Mouse (Mus musculus) thymus, adult 18-20 months (tissue): ENCODE results near the gene Ech1.

Experiments used
- DNase-seq, 2 experiments: peaks; one replicate each; pipeline ENCODE4 v3.0.0; 2022; ENCODE audit warnings: mixed read lengths in 2 of 2

Ech1 gene

DNA sequence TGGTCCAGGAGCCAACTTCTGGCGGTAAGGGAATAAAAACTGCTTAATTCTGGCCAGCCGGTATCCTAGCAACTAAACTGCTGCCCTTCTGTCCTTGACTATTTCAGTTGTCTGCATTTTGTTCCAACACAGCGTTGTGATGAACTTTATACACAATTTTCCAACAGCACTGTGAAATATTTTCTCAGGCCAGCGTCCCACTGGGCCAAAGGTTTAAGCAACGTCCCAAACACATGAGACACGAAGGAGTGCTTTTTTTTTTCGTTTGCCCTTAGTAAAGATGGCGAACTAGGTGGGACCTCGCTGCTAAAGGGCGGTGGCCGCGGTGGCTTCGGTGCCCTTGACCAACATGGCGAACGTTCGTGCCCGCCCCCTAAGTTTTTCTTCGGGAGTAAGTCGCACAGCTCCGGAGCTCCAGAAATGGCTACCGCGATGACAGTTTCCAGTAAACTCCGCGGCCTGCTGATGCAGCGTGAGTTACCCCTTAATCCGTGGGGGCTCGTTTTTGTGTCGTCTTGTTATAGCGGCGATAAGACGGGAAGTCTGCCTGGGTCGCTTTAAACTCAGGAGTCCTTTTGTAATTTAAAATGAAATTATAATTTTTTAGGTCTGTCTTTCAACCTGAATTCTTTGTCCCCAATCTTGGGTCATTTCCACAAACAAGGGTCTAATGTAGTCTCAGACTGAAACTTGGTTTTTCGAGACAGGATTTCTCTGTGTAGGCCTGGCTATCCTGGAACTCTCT, at the start of gene Ech1:
Gene Ech1 (plus strand): TSS at position 277 of the 745 bp plus-strand sequence.
- peak; percentile 82 to 86 for DNase-seq

DNA sequence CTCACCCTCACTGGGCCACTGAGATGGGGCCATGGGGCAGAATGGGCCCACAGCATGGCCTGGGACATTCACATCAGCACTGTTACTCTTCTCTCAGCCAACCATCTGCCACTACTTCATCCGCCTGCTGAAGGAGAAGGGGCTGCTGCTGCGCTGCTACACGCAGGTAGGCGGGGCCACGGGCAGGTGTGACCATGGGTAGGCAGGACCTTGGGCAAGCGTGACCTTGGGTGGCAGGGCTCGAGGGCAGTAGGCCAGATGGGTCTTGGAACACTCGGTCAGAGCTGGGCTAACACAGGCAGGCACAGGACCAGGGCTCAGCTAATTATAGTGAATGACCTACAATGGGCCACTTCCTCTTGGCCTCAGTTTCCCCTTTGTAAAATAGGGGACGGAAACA, 46.2 kb upstream of the Ech1 start:
- DNase-seq, result no peak

DNA sequence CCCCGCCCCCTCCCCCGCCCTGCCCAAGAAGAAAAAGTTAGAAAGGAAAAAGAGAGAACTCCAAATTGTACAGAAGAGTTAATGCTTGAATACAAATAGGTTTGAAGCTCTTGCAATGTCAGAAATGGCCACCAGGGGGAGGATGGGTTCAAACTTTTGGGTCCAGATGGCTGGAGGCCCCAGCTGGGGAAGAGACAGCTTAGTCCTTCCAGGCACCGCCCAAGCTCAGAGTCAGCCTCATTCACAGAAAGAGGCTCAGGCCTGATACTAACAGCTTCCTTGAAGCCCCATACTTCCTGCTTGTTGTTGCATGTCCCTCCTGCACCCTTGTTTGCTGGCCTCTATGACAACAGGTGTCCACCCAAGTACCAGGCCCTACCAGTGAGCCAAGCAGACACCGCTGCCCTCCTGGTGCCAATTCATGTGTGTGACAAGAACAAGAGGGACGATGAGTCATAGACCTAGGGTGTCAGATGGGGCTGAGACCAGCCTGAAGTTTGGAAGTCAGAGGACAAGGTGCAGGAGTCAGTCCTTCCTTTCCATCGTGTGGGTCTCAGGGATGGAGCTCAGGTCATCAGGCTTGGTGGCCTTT, 44.9 kb upstream of the Ech1 start:
- peak; percentile 81 to 90 for DNase-seq

DNA sequence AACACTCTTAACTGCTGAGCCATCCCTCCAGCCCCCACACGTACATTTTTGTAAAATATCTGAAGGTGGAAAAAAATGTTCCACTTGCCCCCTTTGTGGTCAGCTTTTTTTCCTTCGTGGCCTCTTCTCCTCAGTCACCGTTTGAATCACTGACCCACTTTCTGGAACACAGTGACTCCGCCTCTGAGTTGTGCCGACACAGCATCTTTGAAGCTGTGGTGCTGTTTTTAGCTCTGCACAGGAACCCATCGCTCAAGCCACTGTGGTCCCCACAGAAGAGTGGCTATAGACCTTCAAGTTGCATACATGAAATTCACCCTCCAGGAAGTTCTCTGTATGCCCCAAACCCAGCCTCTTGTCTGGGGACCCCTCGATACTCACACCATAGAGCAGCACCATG, 44.2 kb upstream of the Ech1 start:
- peak; percentile 63 to 83 for DNase-seq

DNA sequence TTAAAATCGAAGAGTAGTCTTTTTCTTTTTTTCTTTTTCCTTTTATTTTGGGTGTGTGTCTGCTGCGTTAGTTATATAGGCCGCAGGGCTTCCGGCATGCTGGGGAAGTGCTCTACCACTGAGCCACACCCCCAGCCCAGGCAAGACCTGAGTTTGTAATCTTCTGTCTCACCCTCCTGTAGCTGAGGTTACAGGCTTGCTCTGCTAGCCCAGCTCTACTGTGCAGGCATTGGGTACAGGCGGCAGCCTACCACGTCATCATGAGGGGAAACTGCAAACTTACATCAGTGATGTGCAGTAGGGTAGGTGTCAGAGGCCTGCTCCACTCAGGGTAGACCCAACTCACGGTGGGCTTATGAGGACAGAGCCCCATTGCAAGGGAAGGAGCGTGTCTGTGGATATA, 43.8 kb upstream of the Ech1 start:
- DNase-seq, result peak; percentile 76 to 87

DNA sequence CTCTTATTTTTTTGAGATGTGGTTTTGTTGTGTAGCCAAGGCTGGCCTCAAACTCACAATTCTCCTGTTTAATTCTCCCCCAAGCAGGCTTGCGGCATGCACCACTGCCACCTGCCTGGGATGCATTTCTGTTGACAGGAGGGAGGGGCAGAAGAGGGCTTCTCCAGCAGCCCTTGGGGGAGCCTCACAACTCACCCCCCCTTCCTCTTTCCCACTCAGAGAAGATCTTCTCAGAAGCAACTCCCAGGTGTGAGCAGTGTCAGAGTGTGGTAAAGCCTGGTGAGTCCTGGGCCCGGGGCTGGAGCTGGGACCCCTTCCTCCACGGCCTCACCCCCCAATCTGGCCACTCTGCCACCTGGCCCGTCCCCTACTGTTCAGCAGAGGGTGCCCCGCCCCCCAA, 39.9 kb upstream of the Ech1 start:
- DNase-seq, result no peak

DNA sequence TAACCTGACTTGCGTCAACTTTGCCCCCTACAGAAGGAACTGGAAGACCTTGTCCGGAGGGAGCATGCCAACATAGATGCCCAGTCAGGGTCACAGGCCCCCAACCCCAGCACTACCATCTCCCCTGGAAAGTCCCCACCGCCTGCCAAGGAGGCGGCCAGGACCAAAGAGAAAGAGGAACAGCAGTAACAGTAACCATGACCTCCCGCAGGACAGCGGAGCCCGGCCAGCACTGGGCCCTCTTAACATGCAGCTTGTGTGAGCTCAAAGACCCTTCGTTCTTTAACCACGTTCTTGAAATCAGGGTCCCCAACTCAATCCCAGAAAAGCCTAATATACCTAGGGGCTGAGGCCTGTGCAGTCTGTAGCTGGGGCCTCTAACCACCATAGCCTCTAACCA, 37.1 kb upstream of the Ech1 start:
- DNase-seq, result no peak

DNA sequence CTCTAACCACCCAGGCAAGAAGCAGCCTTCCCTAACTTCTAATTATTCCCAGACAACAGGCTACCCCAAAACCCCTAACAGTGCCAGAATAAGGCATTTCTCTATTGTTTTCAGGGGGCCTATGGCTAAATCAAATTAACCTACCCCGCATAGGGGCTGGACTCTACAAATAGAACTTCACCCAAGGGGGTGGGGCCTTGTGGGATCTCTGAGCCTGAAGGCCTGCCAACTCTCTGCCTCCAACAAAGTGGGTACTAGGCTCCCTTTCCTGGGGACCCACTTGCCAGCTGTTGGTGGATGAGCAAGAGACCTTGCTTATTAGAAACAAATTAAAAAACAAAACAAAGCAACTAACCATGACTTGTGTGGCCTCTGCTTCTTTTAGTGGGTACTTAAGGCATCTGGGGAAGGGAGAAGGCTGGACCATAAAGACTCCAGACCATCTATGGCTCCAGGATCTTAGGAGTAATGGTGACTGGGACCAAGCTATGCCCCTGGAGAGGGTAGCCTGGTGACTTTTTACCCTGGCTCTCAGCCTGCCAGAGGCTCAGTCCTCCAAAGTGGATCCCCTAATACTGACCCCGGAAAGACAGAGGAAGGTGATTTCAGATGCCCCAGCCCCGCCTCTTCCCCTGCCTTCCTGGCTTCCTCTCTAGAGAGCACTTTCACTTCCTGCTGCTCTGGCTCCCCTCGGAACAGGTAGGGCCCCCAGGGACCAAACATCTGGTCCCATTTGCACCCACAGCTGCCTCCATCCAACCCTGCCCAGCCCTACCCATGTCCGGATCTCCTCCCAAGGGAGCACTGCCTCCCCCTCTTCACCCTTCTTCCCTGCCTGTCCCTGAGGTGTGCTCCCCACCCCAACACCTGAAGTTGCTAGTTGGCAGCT, 36.5 kb upstream of the Ech1 start, which contains the start of gene Rinl:
Gene Rinl (plus strand): TSS at position 663 of the 889 bp plus-strand sequence.
- peak; percentile 69 to 80 for DNase-seq

DNA sequence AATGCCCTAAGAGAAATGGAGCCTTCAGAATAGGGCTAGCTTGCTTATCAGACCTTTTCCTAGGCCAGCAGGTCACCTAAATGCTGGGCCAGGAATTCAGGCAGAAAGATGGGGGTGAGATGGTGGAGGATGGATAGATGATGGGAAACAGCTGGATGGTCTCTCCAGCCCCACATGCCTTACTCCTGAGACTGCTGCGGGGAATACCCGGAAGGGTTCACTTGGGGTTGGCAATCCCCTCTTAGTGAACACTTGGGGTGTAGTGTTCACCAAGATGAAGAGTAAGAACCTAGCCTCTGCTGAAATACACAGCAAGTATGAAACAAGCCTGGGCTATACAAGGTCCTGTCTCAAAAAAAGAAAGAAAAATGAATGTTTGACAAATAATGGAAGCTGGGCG, 35.8 kb upstream of the Ech1 start:
- DNase-seq, result no peak

DNA sequence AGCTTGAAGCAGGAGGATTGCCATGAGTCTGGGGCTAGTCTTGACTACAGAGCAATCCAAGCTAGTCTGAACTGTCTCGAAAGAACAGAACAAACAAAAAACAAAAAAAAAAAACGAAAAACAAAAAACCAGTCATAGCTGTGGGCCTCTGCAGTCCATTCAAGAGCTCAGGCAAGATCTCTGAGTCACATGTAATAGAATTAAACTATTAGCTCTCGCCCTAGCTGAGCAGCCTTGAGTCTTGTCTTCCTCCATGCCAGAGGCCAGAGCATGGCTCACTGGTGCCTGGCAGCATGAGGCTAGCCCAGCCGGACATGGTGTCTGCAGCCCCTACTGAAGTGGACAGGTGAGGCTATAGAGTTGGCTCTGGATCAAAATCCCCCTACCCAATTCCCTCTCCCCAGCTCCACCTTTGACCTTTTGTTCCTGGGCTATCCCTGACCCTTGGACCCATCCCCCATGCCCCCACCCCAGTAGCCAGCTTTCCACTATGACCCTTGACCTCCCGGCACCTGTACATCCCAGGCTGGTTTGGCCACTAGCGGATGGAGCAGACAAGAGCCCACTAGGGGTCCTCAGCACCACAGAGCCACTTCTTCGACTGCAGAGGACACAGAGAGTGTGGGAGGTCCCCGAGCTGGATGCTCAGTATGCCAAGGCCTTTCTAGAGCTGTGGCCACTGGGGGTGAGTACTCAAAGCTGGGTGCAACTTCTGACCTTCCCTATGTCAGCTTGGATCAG, 34.8 kb upstream of the Ech1 start:
- no peak for DNase-seq

DNA sequence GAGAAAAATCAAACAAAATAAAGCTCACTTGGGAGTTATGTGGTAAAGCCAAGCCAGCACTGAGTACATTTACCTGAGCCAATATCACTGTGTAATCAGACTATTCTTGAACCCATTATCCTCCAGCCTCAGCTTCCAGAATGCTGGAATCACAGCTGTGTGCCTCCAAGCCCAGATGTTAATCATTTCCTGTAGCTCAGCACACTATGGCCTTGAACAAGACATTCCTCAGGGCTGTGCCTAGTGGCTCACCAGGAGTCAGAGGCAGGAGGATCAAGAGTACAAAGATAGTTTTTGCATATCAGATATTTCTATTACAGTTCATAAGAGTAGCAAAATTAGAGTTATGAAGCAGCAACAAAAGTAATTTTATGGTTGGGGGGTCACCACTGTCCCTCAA, 33.3 kb upstream of the Ech1 start:
- no peak for DNase-seq

DNA sequence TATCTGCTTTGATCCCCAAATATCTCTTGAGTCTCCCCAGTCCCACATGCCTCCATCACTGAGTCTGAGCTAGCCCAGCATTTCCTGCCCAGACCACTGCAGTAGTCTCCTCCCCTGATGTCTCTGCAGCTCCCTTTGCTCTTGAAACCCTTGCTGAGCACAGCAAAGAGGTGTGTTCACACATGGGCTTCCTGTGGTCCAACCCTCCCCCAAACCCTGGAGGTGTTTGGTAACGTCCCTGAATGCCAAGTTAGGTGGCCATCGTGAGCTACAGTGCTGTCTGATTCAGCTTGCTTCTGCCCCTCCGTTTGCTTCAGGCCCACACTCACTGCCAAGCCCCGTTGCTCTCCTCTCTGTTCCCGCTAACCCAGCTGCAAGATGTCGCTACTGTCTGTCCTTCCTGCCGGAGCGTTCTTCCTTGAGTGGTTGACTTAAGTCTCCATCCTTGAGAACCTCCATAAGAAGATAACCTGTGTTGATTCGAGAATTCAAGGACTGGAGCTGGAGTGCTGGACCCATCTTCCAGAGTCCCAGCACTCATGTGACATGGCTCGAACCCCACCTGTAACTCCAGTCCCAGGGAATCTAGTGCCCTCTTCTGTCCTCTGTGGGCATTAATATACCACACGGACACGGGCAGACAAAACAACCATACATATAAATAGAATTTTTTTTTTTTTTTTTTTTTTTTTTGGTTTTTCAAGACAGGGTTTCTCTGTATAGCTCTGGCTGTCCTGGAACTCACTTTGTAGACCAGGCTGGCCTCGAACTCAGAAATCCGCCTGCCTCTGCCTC, 32.4 kb upstream of the Ech1 start:
- DNase-seq, result peak in 1 of 2 experiments; percentile 56

DNA sequence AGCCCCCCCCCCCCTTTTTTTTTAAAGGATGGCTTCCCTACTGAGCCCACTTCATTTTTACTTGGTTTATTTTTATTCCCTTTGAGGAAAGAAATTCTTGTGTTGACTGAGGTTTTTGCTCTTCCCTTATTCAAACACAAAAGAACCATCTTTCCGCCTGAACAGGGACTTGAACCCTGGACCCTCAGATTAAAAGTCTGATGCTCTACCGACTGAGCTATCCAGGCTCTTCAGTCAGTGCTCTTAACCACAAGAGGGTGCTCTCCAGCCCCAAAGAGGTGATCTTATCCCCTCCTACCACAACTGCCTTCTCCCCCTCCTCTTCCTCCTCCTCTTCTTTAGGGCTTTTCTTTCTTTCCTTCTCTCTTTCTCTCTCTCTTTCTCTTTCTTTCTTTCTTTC, 31.2 kb upstream of the Ech1 start:
- peak in 1 of 2 experiments; percentile 53 for DNase-seq

DNA sequence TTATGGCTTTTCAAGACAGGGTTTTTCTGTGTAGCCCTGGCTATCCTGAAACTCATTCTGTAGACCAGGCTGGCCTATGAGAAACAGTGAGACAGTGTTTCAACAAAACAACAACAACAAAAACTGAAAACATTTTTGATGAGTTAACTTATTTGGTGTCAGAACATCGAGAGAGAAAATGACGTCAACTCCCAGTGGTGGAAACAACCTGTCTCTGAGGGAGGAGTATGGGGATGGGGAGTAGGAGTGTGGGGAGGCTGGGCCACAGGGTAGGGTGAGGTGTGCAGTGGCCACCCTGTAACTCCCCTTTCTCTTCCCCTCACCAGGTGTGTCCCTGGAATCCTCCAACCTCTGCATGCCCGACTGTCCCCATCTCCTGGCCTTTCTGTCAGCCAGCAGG, 30.5 kb upstream of the Ech1 start:
- DNase-seq, result no peak

DNA sequence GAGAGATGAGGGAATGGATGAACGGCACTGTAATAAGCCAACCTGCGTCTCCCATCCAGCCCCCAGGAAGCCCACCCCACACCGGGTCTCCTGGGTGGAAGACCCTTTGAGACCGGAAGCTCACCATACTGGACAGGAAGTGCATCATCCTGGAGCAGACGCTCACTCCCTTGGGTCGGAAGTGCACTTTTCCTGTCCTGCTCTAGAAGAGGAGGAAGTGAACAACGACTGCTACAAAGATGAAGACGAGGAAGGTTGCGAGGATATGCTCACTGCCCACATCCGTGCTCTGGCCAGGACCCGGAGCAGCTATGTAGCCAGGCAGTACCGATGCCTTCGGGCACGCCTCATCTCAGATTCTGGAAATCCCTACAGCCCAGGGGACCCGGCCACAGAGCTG, 29.2 kb upstream of the Ech1 start:
- DNase-seq, result no peak

DNA sequence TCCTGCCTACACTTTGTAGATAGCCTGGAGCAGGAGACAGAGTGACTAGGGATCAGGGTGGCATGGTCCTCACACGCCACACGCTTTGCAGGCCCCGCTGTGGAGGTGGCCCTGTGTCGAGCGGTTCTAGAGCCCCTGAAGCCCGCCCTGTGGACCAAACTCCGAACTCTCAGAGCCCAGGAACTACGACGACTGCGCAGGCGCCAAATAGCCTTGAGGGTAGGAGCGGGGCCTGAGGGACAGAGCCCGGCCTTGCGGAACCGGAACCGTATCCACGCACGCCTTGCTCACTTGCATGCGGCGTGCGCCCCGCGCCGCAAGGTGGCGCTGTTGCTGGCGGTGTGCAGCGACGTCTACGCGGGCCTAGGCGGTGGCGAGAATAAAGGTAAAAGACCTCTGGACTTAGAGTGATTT, 28.4 kb upstream of the Ech1 start:
- peak; percentile 59 to 64 for DNase-seq

DNA sequence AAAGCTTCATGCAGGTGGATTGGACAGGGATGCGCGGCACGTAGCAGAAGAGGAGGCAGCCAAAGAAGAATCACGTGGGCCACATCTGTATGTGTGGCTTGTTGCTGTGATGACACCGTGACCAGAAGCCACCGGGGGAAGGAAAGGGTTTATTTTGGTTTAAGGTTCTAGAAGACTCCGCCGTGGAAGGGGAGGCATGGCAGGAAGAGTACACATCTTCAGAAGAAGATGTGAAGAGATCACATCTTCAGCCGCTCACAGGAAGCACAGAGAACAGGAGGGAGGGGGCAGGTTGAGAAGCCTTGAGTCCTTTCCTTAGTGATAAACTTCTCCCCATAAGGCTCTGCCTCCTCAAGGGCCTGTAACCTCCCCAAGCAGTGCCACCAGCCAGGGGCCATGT, 25.0 kb upstream of the Ech1 start:
- no peak for DNase-seq

DNA sequence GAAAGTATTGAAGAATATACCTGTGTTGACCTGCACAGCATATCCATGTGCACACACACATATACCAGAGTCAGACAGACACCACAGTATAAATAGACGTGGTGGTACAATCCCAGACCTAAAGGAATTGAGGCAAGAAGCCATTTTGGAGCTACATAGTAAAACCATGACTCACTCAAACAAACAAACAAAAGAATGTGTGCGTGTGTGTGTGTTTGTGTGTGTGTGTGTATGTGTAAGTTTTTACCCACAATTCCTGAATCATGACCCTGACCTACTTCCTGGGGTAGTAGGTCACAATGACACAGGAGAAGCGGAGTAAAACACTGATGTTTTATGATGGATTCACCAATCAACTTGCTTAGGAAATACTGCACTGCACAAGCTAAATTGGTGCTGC, 23.6 kb upstream of the Ech1 start:
- no peak for DNase-seq

DNA sequence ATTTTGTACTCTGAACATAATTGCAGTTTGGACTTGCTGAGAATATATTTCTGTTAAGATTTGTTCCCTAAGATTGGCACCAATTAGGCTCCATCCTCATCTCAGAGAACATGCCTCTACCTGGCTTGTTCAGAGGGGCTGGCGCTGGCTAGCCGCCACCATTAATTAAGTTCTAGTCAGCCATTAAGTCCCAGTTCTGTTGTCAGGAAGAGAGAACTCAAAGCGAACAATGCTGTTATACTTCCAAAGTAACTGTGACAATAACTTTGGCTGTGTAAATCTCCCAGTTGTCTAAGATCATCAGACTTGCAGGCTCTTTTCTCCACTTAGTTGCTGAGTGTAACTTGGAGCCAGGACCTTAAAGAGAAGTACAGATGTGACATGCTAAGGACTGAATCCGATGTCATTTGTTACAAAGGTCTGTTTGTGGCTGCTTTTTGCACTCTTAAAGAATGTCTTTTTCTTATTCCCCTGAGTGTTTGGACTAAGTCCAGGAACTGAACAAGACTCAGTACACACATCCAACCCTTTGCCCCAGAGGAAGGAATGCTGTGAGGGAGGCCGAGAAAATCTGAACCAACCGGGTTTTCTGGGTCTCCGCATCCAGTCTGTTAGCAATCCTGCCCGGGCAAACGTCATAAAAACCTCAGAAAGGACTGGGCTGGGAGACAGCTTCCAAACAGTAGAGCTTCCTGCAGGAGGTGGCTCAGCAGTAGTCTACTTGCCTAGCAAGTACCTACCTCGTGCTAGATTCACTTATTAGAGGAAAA, 22.9 kb upstream of the Ech1 start:
- no peak for DNase-seq

DNA sequence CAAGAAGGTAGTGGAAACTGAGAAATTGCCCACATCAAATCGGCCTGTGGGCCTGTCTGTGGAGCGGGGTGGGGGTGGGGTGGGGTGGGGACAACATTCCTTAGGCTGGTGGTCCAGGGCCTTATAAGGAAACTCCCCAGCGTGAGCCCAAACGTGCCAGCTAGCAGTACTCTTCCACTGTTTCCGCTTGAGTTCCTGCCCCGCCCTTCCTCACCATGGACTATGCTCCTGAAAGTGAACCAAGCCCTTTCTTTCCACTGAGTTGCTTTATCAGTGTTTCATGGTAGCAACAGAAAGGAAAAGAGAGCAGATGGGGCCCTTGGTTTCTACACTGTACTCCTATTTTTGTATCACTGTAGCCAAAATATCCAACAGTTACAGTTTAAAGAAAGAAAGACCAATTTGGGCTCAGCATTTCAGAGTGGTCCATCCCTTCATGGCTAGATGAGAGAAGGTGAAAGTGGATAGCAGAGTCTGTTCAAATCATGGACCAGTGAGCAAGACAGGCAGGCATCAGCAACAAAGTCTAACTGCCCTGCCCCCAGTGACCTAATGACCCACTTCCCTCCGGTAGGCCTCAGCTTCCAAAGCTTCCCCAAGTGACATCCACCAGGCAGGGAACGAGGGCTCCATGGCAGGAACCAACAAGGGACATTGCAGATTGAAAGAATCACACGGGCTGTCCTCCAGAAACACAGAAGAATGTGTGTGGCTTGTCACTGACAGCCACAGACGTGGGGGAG, 22.0 kb upstream of the Ech1 start:
- no peak for DNase-seq

DNA sequence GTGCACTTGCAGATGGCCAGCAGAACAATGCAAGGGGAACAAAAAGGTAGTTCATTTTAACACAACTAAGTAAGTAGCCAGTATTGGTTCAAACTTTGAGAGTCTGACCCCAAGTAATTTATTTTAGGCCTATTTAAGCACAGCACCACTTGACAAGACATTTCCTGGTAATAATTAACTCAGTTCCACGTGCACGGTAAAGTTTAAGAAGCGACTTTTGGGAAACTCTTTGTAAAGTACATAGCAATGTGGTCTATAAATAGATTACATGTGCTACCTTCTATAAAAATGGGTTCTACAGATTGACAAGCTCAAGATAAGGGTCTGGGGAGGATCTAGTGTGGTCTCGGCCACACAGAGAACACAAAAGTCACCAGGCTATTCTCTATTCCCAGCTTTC, 21.3 kb upstream of the Ech1 start:
- DNase-seq, result no peak
